Mouse (Mus musculus) cerebellum, adult 9-10 months (tissue): ENCODE results near the gene Fanca.

ENCODE experiments used
- DNase-seq: peaks from one replicate; pipeline ENCODE4 v3.0.0; 2022

Fanca gene

GRCm38 (mm10) chr8:123228416-123228815 is 90.0 kb downstream of the Fanca start:
- no peak for DNase-seq

- peak; percentile 91 for DNase-seq
Observed at GRCm38 (mm10) chr8:123224278-123225266, 93.8 kb downstream of the Fanca start, which contains the start of gene Cdk10. Cdk10 (plus strand) TSS chr8:123224842.

GRCm38 (mm10) chr8:123220917-123221316 is 97.5 kb downstream of the Fanca start:
- DNase-seq = no peak
